Mouse (Mus musculus): ENCODE results near the gene Vmn2r85. TPM values are rescaled to one million over a fixed set of nuclear protein-coding genes. Genes with fewer than 3 reads are reported as not detected.
"Not testable (repeated sequence)": the region's sequence is repeated elsewhere in the genome, so short reads cannot be mapped to it uniquely, and the experiment has no call there.

Gene Vmn2r85
- polyA plus RNA-seq, 1 experiment from 2014 or later = not detected

DNA sequence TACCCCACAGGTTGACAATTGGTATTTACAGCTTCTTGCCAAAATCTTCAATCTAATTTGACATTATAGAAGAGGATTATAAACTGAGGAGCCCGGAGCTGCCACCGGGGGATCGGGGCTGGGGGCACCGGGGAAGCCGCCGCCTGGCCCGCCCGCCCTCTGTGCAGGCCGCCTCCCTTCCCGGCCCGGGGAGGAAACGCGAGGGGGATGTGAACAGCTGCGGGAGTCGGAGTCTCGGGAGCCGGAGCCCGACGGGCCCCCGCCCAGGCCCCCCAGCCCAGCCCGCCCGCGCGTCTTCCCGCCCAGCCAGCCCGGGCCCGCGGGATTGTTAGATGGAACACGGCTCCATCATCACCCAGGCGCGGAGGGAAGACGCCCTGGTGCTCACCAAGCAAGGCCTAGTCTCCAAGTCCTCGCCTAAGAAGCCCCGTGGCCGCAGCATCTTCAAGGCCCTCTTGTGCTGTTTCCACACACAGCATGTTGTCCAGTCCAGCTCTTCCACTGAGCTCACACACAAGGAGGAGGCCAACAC, 17.3 kb downstream of the Vmn2r85 start:
- whole genome bisulfite sequencing = 69% methylated on average over 6 of the region's 35 CpGs
- not testable (repeated sequence) for H3K27ac ChIP-seq (ENCODE audit: low read depth, low read length); H3K4me1 ChIP-seq (ENCODE audit: control insufficient read depth, insufficient read depth, low read length); H3K27me3 ChIP-seq (ENCODE audit: control insufficient read depth, insufficient read depth, low read length); H3K4me2 ChIP-seq; H3K9ac ChIP-seq (ENCODE audit: low read length); H3K9me3 ChIP-seq (ENCODE audit: control insufficient read depth, low read length); H3K4me3 ChIP-seq (ENCODE audit: low read depth, low read length); H3K36me3 ChIP-seq (ENCODE audit: control insufficient read depth, insufficient read depth, low read length); DNase-seq (ENCODE audit: low spot score, missing footprints)
- peak; percentile 77 for ATAC-seq (ENCODE audit: low FRiP score)

DNA sequence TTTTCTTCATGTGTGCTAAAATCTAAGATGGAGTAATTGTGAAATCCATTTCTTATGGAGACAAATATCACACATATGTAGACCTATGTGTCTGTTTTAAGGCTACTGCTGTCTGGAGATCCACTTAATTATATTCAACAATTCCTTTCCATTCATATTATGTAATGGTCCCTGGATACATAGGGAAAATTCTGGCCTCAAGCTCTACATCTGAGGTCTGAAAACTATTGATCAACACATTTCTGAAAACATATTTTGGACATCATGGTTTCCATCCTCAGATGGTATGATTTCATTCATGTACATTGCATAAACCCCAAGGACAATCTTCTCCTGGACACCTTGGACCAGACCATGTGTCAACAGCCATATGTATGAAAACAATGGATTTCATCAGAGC, 35.3 kb downstream of the Vmn2r85 start, which contains the start of gene Vmn2r84:
TSS of gene Vmn2r84 (minus strand) at position 101 of the 400 bp plus-strand sequence.
- ATAC-seq (ENCODE audit: low FRiP score) (no peak), DNase-seq (ENCODE audit: low spot score, missing footprints) (no peak)

DNA sequence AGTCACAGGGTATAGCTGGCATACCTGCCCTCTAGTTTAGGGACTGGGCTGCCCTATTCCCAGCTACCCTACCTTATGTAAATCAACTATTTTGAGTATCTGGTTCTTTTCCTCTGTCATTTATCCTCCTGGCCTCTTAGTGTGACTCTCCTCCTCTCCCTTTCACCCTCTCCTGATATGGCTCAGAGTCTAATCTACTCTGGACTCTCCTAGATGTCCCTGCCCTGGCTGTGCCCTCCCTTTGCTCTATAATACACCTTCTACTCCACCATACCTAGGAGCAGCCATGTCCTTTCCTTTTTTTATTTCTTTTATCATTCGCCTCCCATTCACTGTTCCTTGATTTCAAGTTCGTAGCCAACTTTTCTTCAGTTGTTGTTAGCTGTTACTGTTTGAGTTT, 54.4 kb downstream of the Vmn2r85 start:
- no peak for DNase-seq (ENCODE audit: low spot score, missing footprints)
- H3K9me3 ChIP-seq (ENCODE audit: control insufficient read depth, low read length) = no peaks in the 10 kb centered on the region
- no peaks in the 10 kb centered on the region for H3K4me1 ChIP-seq (ENCODE audit: control insufficient read depth, insufficient read depth, low read length)
- no peak for ATAC-seq (ENCODE audit: low FRiP score)
- no peak overlapping the region for H3K27ac ChIP-seq (ENCODE audit: low read depth, low read length)
- WGBS = 88% methylated on average over 2 of the region's 2 CpGs
- no peaks in the 10 kb centered on the region for H3K27me3 ChIP-seq (ENCODE audit: control insufficient read depth, insufficient read depth, low read length)
- no peak overlapping the region for H3K9ac ChIP-seq (ENCODE audit: low read length)
- no peak overlapping the region for H3K4me3 ChIP-seq (ENCODE audit: low read depth, low read length)
- H3K36me3 ChIP-seq (ENCODE audit: control insufficient read depth, insufficient read depth, low read length) = no peaks in the 10 kb centered on the region
- no peak overlapping the region for H3K4me2 ChIP-seq

More for the DNA sequence above, 35.3 kb downstream of the Vmn2r85 start, which contains the start of gene Vmn2r84:
- Histone ChIP-seq H3K36me3 (ENCODE audit: control insufficient read depth, insufficient read depth, low read length) (no peaks in the 10 kb centered on the region), H3K9me3 (ENCODE audit: control insufficient read depth, low read length) (no peaks in the 10 kb centered on the region), H3K9ac (ENCODE audit: low read length) (no peak within 1 kb of the TSS), H3K4me3 (ENCODE audit: low read depth, low read length) (no peak within 1 kb of the TSS), H3K27ac (ENCODE audit: low read depth, low read length) (no peak within 1 kb of the TSS), H3K27me3 (ENCODE audit: control insufficient read depth, insufficient read depth, low read length) (no peaks in the 10 kb centered on the region), H3K4me1 (ENCODE audit: control insufficient read depth, insufficient read depth, low read length) (no peaks in the 10 kb centered on the region), H3K4me2 (no peak within 1 kb of the TSS)

DNA sequence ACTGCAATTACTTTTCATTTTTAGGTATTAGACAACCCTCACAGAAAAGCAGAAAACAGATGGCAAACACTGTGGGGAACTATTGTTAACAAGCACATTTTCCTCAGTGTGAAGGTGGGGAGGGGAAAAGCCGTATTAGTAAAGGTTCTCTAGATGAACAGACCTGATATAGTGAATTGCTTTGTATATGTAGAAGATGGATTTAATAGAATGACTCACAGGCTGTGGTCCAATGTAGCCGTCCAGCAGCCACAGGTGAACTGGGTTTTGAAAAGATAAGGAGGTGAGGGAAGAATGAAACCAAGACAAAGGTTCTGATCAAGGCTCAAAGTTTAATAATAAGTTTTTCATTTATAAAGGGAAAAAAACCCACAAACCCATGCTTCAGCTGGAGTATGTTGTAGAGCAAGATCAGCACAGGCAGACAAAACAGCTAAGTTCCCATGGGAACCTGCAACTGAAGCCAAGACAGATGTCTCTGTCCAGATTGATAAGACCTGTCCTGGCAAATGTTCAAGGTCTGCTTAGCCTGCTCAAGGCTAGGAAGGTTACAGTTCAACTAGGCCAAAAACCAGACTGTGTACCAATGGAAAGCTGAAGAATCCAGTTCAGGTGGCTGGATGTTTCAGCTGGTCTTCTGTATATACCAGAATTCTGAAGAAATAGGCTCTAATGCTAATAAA, 56.9 kb downstream of the Vmn2r85 start:
- no peaks in the 10 kb centered on the region for H3K27me3 ChIP-seq (ENCODE audit: control insufficient read depth, insufficient read depth, low read length)
- no peaks in the 10 kb centered on the region for H3K9me3 ChIP-seq (ENCODE audit: control insufficient read depth, low read length)
- DNase-seq (ENCODE audit: low spot score, missing footprints) = no peak
- WGBS = 80% methylated on average over 2 of the region's 2 CpGs
- H3K36me3 ChIP-seq (ENCODE audit: control insufficient read depth, insufficient read depth, low read length) = no peaks in the 10 kb centered on the region
- H3K27ac ChIP-seq (ENCODE audit: low read depth, low read length) = no peak overlapping the region
- no peak overlapping the region for H3K4me2 ChIP-seq
- no peak for ATAC-seq (ENCODE audit: low FRiP score)
- H3K4me3 ChIP-seq (ENCODE audit: low read depth, low read length) = no peak overlapping the region
- no peaks in the 10 kb centered on the region for H3K4me1 ChIP-seq (ENCODE audit: control insufficient read depth, insufficient read depth, low read length)
- no peak overlapping the region for H3K9ac ChIP-seq (ENCODE audit: low read length)

DNA sequence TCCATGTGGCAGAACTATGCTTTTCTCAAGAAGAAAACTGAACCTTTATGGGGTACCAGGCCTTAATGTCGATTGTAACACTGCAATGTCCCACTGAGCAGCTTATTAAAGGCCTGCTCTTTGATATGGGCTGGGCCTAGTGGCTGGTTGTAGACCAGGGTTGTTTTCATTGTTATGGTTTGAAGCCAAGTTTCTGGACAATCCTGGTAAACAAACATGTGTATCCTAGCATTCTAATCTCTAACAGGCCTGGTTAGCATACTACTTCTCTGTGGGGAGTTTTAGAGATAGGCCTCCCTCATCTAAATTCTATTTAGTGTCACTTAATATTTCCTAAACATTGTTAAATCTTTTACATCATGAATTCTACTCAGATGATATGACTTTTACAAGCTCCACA, 57.9 kb downstream of the Vmn2r85 start:
- H3K9ac ChIP-seq (ENCODE audit: low read length) = no peak overlapping the region
- H3K4me2 ChIP-seq = no peak overlapping the region
- H3K27me3 ChIP-seq (ENCODE audit: control insufficient read depth, insufficient read depth, low read length) = no peaks in the 10 kb centered on the region
- no peaks in the 10 kb centered on the region for H3K4me1 ChIP-seq (ENCODE audit: control insufficient read depth, insufficient read depth, low read length)
- H3K27ac ChIP-seq (ENCODE audit: low read depth, low read length) = no peak overlapping the region
- WGBS = 68% methylated on average over 1 of the region's 1 CpGs
- H3K36me3 ChIP-seq (ENCODE audit: control insufficient read depth, insufficient read depth, low read length) = no peaks in the 10 kb centered on the region
- DNase-seq (ENCODE audit: low spot score, missing footprints) (no peak), ATAC-seq (ENCODE audit: low FRiP score) (no peak)
- no peak overlapping the region for H3K4me3 ChIP-seq (ENCODE audit: low read depth, low read length)
- H3K9me3 ChIP-seq (ENCODE audit: control insufficient read depth, low read length) = no peaks in the 10 kb centered on the region

DNA sequence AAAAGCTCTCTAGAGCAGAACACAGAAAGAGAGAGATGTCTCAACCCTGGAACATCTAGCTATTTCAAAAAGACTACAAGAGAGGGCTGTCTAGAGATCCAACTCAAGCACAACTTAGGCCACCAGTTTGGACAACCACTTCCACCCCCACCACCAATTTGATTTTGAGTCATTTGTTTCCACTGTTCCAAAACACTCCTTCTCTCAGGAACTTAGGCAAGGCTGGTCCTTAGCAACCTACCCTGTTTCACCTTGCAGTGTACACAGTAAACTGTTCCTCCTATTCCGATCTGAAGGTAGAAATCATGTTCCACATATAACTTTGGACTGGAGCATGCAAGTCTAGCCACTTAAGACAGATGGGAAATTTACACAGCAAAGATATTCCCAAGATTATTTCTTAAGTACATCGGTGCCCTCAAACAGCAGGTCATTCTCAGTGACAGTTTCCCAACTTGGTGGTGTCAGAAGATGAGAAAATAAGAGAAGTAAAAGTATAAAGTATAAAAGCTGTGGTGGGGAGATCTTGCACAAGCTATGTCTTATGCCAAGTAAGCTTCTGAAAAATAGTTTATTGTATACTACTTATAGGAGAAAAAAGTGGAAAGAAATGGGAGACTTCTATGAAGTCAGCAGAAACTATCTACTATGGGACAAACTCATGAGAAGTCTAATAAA, 59.4 kb downstream of the Vmn2r85 start:
- no peaks in the 10 kb centered on the region for H3K9me3 ChIP-seq (ENCODE audit: control insufficient read depth, low read length)
- WGBS = 92% methylated on average over 2 of the region's 2 CpGs
- H3K4me3 ChIP-seq (ENCODE audit: low read depth, low read length) = no peak overlapping the region
- no peak overlapping the region for H3K27ac ChIP-seq (ENCODE audit: low read depth, low read length)
- no peaks in the 10 kb centered on the region for H3K36me3 ChIP-seq (ENCODE audit: control insufficient read depth, insufficient read depth, low read length)
- no peak overlapping the region for H3K4me2 ChIP-seq
- H3K27me3 ChIP-seq (ENCODE audit: control insufficient read depth, insufficient read depth, low read length) = no peaks in the 10 kb centered on the region
- ATAC-seq (ENCODE audit: low FRiP score) = no peak
- no peaks in the 10 kb centered on the region for H3K4me1 ChIP-seq (ENCODE audit: control insufficient read depth, insufficient read depth, low read length)
- no peak overlapping the region for H3K9ac ChIP-seq (ENCODE audit: low read length)
- no peak for DNase-seq (ENCODE audit: low spot score, missing footprints)

DNA sequence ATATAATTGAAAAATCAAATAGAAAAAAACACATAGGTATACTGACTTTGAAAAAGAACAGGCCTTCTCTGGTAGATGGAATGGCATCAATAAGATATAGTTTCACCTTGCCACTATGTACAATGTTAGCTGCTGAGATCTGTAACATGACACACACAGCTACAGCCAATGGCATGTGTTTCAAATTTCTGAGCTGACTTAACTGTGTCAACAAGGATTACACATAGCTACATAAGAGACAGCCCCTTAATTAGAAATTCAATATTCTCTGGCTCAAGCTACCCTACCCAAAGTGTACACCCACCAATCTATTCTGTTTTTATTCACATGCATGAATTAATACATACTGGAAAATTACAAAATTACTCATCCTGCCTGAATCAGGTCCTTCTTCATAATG, 61.1 kb downstream of the Vmn2r85 start:
- no peaks in the 10 kb centered on the region for H3K27me3 ChIP-seq (ENCODE audit: control insufficient read depth, insufficient read depth, low read length)
- DNase-seq (ENCODE audit: low spot score, missing footprints) (no peak), ATAC-seq (ENCODE audit: low FRiP score) (no peak)
- H3K4me3 ChIP-seq (ENCODE audit: low read depth, low read length) = no peak overlapping the region
- H3K4me1 ChIP-seq (ENCODE audit: control insufficient read depth, insufficient read depth, low read length) = no peaks in the 10 kb centered on the region
- no peaks in the 10 kb centered on the region for H3K9me3 ChIP-seq (ENCODE audit: control insufficient read depth, low read length)
- H3K9ac ChIP-seq (ENCODE audit: low read length) = no peak overlapping the region
- no peaks in the 10 kb centered on the region for H3K36me3 ChIP-seq (ENCODE audit: control insufficient read depth, insufficient read depth, low read length)
- H3K27ac ChIP-seq (ENCODE audit: low read depth, low read length) = no peak overlapping the region
- no peak overlapping the region for H3K4me2 ChIP-seq

DNA sequence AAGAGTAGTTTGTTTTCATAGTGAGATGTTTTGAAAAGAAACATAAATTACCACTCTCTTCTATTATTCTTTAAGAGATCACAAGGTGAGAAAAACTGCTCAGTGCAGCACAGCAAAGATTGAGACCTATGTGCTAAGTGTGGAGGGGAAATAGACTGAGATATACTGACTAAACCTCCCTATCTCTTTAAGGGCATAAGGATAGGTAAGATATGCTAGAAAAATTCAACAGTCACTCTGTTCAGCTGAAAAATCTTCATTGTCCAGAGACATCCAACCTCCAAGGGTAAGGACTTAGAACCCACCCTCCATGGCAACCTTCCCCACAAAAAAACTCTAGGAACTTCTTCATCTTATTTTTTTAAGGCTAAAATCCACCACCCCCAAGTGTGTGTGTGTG, 64.7 kb downstream of the Vmn2r85 start:
- H3K9me3 ChIP-seq (ENCODE audit: control insufficient read depth, low read length) = no peaks in the 10 kb centered on the region
- no peak for DNase-seq (ENCODE audit: low spot score, missing footprints)
- no peak for ATAC-seq (ENCODE audit: low FRiP score)
- H3K27ac ChIP-seq (ENCODE audit: low read depth, low read length) = no peak overlapping the region
- no peak overlapping the region for H3K4me2 ChIP-seq
- H3K36me3 ChIP-seq (ENCODE audit: control insufficient read depth, insufficient read depth, low read length) = no peaks in the 10 kb centered on the region
- no peak overlapping the region for H3K9ac ChIP-seq (ENCODE audit: low read length)
- no peaks in the 10 kb centered on the region for H3K4me1 ChIP-seq (ENCODE audit: control insufficient read depth, insufficient read depth, low read length)
- H3K27me3 ChIP-seq (ENCODE audit: control insufficient read depth, insufficient read depth, low read length) = no peaks in the 10 kb centered on the region
- no peak overlapping the region for H3K4me3 ChIP-seq (ENCODE audit: low read depth, low read length)
